Mouse (Mus musculus): ENCODE measurements around the gene Msi2. TPM values are rescaled to one million over a fixed set of nuclear protein-coding genes. Genes with fewer than 3 reads are reported as not detected.

The Msi2 gene
- total and polyA plus RNA-seq, 2 experiments from 2014 or later: 22.1 to 94.6 TPM

DNA sequence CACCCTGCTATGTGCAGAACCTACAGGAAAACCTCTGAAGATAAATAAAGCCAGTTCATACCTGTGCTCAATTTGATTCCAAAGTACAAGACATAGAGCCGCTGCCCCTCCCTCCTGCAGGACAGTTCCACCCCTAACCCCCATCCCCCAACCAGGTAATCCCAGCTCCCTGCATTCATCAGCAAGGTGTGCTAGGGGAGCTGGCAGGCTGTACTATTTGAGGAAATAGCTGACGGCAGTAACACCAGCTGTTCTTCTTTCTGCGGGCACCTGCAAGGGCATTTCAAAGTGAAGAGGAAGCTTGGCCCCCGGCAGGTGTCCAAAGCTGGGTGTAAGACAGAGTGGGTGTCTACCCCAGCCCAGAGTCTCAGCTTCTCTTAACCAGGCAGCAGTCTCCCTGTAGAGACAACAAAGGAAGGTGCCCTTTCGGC lies 314.1 kb downstream of the Msi2 start:
- no peak overlapping the region for H3K4me3 ChIP-seq (ENCODE audit: low read depth, low read length)
- H3K27me3 ChIP-seq (ENCODE audit: control insufficient read depth, insufficient read depth, low read length): no peaks in the 10 kb centered on the region
- peak overlapping the region; percentile 43; the same call in 1 of the 2 replicates for H3K9ac ChIP-seq (replicated peaks; ENCODE audit: low read depth, low read length)
- H3K27ac ChIP-seq (ENCODE audit: low read depth): peak overlapping the region; percentile 85
- no peak for ATAC-seq (ENCODE audit: insufficient read depth, low read depth)
- TF ChIP-seq CTCF (IDR thresholded peaks at IDR 0.05; ENCODE audit: low read depth): no peak
- TF ChIP-seq EP300 (IDR thresholded peaks at IDR 0.05; ENCODE audit: low read depth): no peak
- H3K4me2 ChIP-seq (ENCODE audit: low read depth, low read length): peak overlapping the region; percentile 43; the same call in 1 of the 2 replicates
- no peaks in the 10 kb centered on the region for H3K9me3 ChIP-seq (replicated peaks; ENCODE audit: control insufficient read depth, low read length)
- no peak for DNase-seq (ENCODE audit: low spot score)
- WGBS: 37% methylated on average over 5 of the region's 5 CpGs
- peaks cover 76% of the 10 kb centered on the region for H3K4me1 ChIP-seq (ENCODE audit: control insufficient read depth, insufficient read depth)
- H3K36me3 ChIP-seq (replicated peaks; ENCODE audit: control insufficient read depth, insufficient read depth, low read length): no peaks in the 10 kb centered on the region; the same call in 1 of the 2 replicates

GRCm38 (mm10) chr11:88402290-88402689 lies 316.0 kb downstream of the Msi2 start:
- ATAC-seq (ENCODE audit: insufficient read depth, low read depth) (no peak), DNase-seq (ENCODE audit: low spot score) (no peak)
- H3K36me3 ChIP-seq (replicated peaks; ENCODE audit: control insufficient read depth, insufficient read depth, low read length): no peaks in the 10 kb centered on the region
- TF ChIP-seq EP300 (IDR thresholded peaks at IDR 0.05; ENCODE audit: low read depth) (no peak), CTCF (IDR thresholded peaks at IDR 0.05; ENCODE audit: low read depth) (peak; percentile 27)
- H3K27ac ChIP-seq (ENCODE audit: low read depth): 0 out of 2 replicates have a peak overlapping the region, but pooled peaks have one; percentile 3
- H3K4me3 ChIP-seq (ENCODE audit: low read depth, low read length): no peak overlapping the region
- WGBS: 21% methylated on average over 7 of the region's 7 CpGs
- H3K4me2 ChIP-seq (ENCODE audit: low read depth, low read length): no peak overlapping the region
- no peak overlapping the region for H3K9ac ChIP-seq (replicated peaks; ENCODE audit: low read depth, low read length)
- H3K9me3 ChIP-seq (replicated peaks; ENCODE audit: control insufficient read depth, low read length): no peaks in the 10 kb centered on the region
- H3K27me3 ChIP-seq (ENCODE audit: control insufficient read depth, insufficient read depth, low read length): no peaks in the 10 kb centered on the region
- H3K4me1 ChIP-seq (ENCODE audit: control insufficient read depth, insufficient read depth): peaks cover 75% of the 10 kb centered on the region

DNA sequence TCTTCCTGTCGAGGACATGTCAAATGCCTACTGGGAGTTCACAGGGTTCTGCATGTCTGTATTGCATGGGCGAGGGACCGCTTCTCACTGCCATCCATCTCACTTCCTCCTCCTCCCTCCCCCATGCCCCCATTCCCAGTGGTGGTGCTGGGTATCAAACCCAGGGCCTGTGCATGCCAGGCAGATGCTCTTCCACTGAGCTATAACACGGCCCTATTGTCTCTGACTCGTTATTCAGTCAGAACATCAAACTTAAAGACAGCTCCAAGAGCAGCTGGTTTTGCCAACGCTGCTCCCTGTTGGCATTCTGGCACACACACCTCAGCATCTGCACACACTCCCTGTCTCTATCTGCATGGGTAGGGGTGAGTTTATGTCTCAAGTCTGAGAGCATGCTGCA lies 317.0 kb downstream of the Msi2 start:
- DNase-seq (ENCODE audit: low spot score): no peak
- TF ChIP-seq CTCF (IDR thresholded peaks at IDR 0.05; ENCODE audit: low read depth) (no peak), EP300 (IDR thresholded peaks at IDR 0.05; ENCODE audit: low read depth) (no peak)
- H3K36me3 ChIP-seq (replicated peaks; ENCODE audit: control insufficient read depth, insufficient read depth, low read length): no peaks in the 10 kb centered on the region
- H3K4me2 ChIP-seq (ENCODE audit: low read depth, low read length): no peak overlapping the region
- H3K27ac ChIP-seq (ENCODE audit: low read depth): peak overlapping the region; percentile 20; the same call in 1 of the 2 replicates
- no peaks in the 10 kb centered on the region for H3K27me3 ChIP-seq (ENCODE audit: control insufficient read depth, insufficient read depth, low read length)
- 67% methylated on average over 6 of the region's 6 CpGs for WGBS
- no peak overlapping the region for H3K9ac ChIP-seq (replicated peaks; ENCODE audit: low read depth, low read length)
- no peak for ATAC-seq (ENCODE audit: insufficient read depth, low read depth)
- no peak overlapping the region for H3K4me3 ChIP-seq (ENCODE audit: low read depth, low read length)
- peaks cover 67% of the 10 kb centered on the region for H3K4me1 ChIP-seq (ENCODE audit: control insufficient read depth, insufficient read depth)
- H3K9me3 ChIP-seq (replicated peaks; ENCODE audit: control insufficient read depth, low read length): no peaks in the 10 kb centered on the region

GRCm38 (mm10) chr11:88400926-88401325 lies 317.4 kb downstream of the Msi2 start:
- Histone ChIP-seq H3K27ac (ENCODE audit: low read depth) (peak overlapping the region; percentile 20; the same call in 1 of the 2 replicates), H3K4me1 (ENCODE audit: control insufficient read depth, insufficient read depth) (peaks cover 63% of the 10 kb centered on the region), H3K27me3 (ENCODE audit: control insufficient read depth, insufficient read depth, low read length) (no peaks in the 10 kb centered on the region), H3K36me3 (replicated peaks; ENCODE audit: control insufficient read depth, insufficient read depth, low read length) (no peaks in the 10 kb centered on the region), H3K4me3 (ENCODE audit: low read depth, low read length) (no peak overlapping the region), H3K4me2 (ENCODE audit: low read depth, low read length) (no peak overlapping the region), H3K9ac (replicated peaks; ENCODE audit: low read depth, low read length) (no peak overlapping the region), H3K9me3 (replicated peaks; ENCODE audit: control insufficient read depth, low read length) (no peaks in the 10 kb centered on the region)
- TF ChIP-seq EP300 (IDR thresholded peaks at IDR 0.05; ENCODE audit: low read depth) (no peak), CTCF (IDR thresholded peaks at IDR 0.05; ENCODE audit: low read depth) (no peak)
- ATAC-seq (ENCODE audit: insufficient read depth, low read depth) (no peak), DNase-seq (ENCODE audit: low spot score) (no peak)
- WGBS: 58% methylated on average over 10 of the region's 10 CpGs

GRCm38 (mm10) chr11:88400235-88400634 lies 318.1 kb downstream of the Msi2 start:
- no peak overlapping the region for H3K4me3 ChIP-seq (ENCODE audit: low read depth, low read length)
- H3K4me1 ChIP-seq (ENCODE audit: control insufficient read depth, insufficient read depth): peaks cover 66% of the 10 kb centered on the region
- DNase-seq (ENCODE audit: low spot score) (no peak), ATAC-seq (ENCODE audit: insufficient read depth, low read depth) (no peak)
- no peaks in the 10 kb centered on the region for H3K27me3 ChIP-seq (ENCODE audit: control insufficient read depth, insufficient read depth, low read length)
- H3K9me3 ChIP-seq (replicated peaks; ENCODE audit: control insufficient read depth, low read length): no peaks in the 10 kb centered on the region
- no peak overlapping the region for H3K9ac ChIP-seq (replicated peaks; ENCODE audit: low read depth, low read length)
- no peaks in the 10 kb centered on the region for H3K36me3 ChIP-seq (replicated peaks; ENCODE audit: control insufficient read depth, insufficient read depth, low read length)
- 84% methylated on average over 6 of the region's 6 CpGs for WGBS
- no peak overlapping the region for H3K4me2 ChIP-seq (ENCODE audit: low read depth, low read length)
- no peak for TF ChIP-seq CTCF (IDR thresholded peaks at IDR 0.05; ENCODE audit: low read depth)
- no peak for TF ChIP-seq EP300 (IDR thresholded peaks at IDR 0.05; ENCODE audit: low read depth)
- H3K27ac ChIP-seq (ENCODE audit: low read depth): no peak overlapping the region

GRCm38 (mm10) chr11:88399431-88399830 lies 318.9 kb downstream of the Msi2 start:
- H3K9ac ChIP-seq (replicated peaks; ENCODE audit: low read depth, low read length): no peak overlapping the region
- no peaks in the 10 kb centered on the region for H3K27me3 ChIP-seq (ENCODE audit: control insufficient read depth, insufficient read depth, low read length)
- H3K4me2 ChIP-seq (ENCODE audit: low read depth, low read length): no peak overlapping the region
- H3K4me3 ChIP-seq (ENCODE audit: low read depth, low read length): no peak overlapping the region
- H3K9me3 ChIP-seq (replicated peaks; ENCODE audit: control insufficient read depth, low read length): no peaks in the 10 kb centered on the region
- H3K36me3 ChIP-seq (replicated peaks; ENCODE audit: control insufficient read depth, insufficient read depth, low read length): no peaks in the 10 kb centered on the region
- peaks cover 64% of the 10 kb centered on the region for H3K4me1 ChIP-seq (ENCODE audit: control insufficient read depth, insufficient read depth)
- 64% methylated on average over 5 of the region's 5 CpGs for WGBS
- ATAC-seq (ENCODE audit: insufficient read depth, low read depth): no peak
- no peak for DNase-seq (ENCODE audit: low spot score)
- no peak for TF ChIP-seq EP300 (IDR thresholded peaks at IDR 0.05; ENCODE audit: low read depth)
- no peak for TF ChIP-seq CTCF (IDR thresholded peaks at IDR 0.05; ENCODE audit: low read depth)
- H3K27ac ChIP-seq (ENCODE audit: low read depth): no peak overlapping the region
